Mouse (Mus musculus): ENCODE measurements around the gene Rasa4. TPM values are rescaled to one million over a fixed set of nuclear protein-coding genes. Genes with fewer than 3 reads are reported as not detected.
"Not testable (repeated sequence)": the region's sequence is repeated elsewhere in the genome, so short reads cannot be mapped to it uniquely, and the experiment has no call there.

Rasa4 gene
- polyA plus RNA-seq, 1 experiment = 20.6 TPM

GRCm38 (mm10) chr5:136045987-136046386 is 37.7 kb upstream of the Rasa4 start:
- Histone ChIP-seq H3K4me1 (ENCODE audit: control insufficient read depth, insufficient read depth, low read length) (peaks cover 4% of the 10 kb centered on the region; the same call in 1 of the 2 replicates), H3K27ac (ENCODE audit: insufficient read depth, low read length) (no peak overlapping the region), H3K4me3 (ENCODE audit: insufficient read depth, low read length) (no peak overlapping the region)
- TF ChIP-seq CTCF (IDR thresholded peaks at IDR 0.05; ENCODE audit: borderline replicate concordance, insufficient read depth, low read length) (peak; percentile 61), POLR2A (IDR thresholded peaks at IDR 0.05; ENCODE audit: low read depth, low read length) (no peak)

GRCm38 (mm10) chr5:136048541-136048940 is 35.2 kb upstream of the Rasa4 start:
- not testable (repeated sequence) for H3K27ac ChIP-seq (ENCODE audit: insufficient read depth, low read length); H3K4me3 ChIP-seq (ENCODE audit: insufficient read depth, low read length); H3K4me1 ChIP-seq (ENCODE audit: control insufficient read depth, insufficient read depth, low read length)

- Histone ChIP-seq H3K4me1 (ENCODE audit: control insufficient read depth, insufficient read depth, low read length) (peaks cover 9% of the 10 kb centered on the region; the same call in 1 of the 2 replicates), H3K27ac (ENCODE audit: insufficient read depth, low read length) (peak overlapping the region; percentile 91), H3K4me3 (ENCODE audit: insufficient read depth, low read length) (no peak overlapping the region)
- no peak for TF ChIP-seq CTCF (IDR thresholded peaks at IDR 0.05; ENCODE audit: borderline replicate concordance, insufficient read depth, low read length)
- TF ChIP-seq POLR2A (IDR thresholded peaks at IDR 0.05; ENCODE audit: low read depth, low read length) = no peak
These were observed 33.8 kb upstream of the Rasa4 start for GRCm38 (mm10) chr5:136049926-136050325.

- peak overlapping the region; percentile 95 for H3K27ac ChIP-seq (ENCODE audit: insufficient read depth, low read length)
- no peak overlapping the region for H3K4me3 ChIP-seq (ENCODE audit: insufficient read depth, low read length)
- TF ChIP-seq POLR2A (IDR thresholded peaks at IDR 0.05; ENCODE audit: low read depth, low read length) (peak; percentile 45; the same call in 1 of the 2 replicates), CTCF (IDR thresholded peaks at IDR 0.05; ENCODE audit: borderline replicate concordance, insufficient read depth, low read length) (no peak)
- H3K4me1 ChIP-seq (ENCODE audit: control insufficient read depth, insufficient read depth, low read length) = peaks cover 9% of the 10 kb centered on the region; the same call in 1 of the 2 replicates
These were observed 32.3 kb upstream of the Rasa4 start for GRCm38 (mm10) chr5:136051231-136052085.

GRCm38 (mm10) chr5:136052861-136053655 is 30.7 kb upstream of the Rasa4 start:
- Histone ChIP-seq H3K4me1 (ENCODE audit: control insufficient read depth, insufficient read depth, low read length) (peaks cover 9% of the 10 kb centered on the region; the same call in 1 of the 2 replicates), H3K27ac (ENCODE audit: insufficient read depth, low read length) (peak overlapping the region; percentile 41; the same call in 1 of the 2 replicates), H3K4me3 (ENCODE audit: insufficient read depth, low read length) (no peak overlapping the region)
- TF ChIP-seq CTCF (IDR thresholded peaks at IDR 0.05; ENCODE audit: borderline replicate concordance, insufficient read depth, low read length) (no peak), POLR2A (IDR thresholded peaks at IDR 0.05; ENCODE audit: low read depth, low read length) (no peak)

GRCm38 (mm10) chr5:136054301-136055077 is 29.2 kb upstream of the Rasa4 start, which contains the start of gene Upk3bl:
Upk3bl (plus strand) TSS chr5:136054492.
- TF ChIP-seq POLR2A (IDR thresholded peaks at IDR 0.05; ENCODE audit: low read depth, low read length) = no peak
- TF ChIP-seq CTCF (IDR thresholded peaks at IDR 0.05; ENCODE audit: borderline replicate concordance, insufficient read depth, low read length) = no peak
- peaks cover 9% of the 10 kb centered on the region; the same call in 1 of the 2 replicates for H3K4me1 ChIP-seq (ENCODE audit: control insufficient read depth, insufficient read depth, low read length)
- no peak within 1 kb of the TSS for H3K4me3 ChIP-seq (ENCODE audit: insufficient read depth, low read length)
- peak within 1 kb of the TSS; percentile 41; the same call in 1 of the 2 replicates for H3K27ac ChIP-seq (ENCODE audit: insufficient read depth, low read length)

DNA sequence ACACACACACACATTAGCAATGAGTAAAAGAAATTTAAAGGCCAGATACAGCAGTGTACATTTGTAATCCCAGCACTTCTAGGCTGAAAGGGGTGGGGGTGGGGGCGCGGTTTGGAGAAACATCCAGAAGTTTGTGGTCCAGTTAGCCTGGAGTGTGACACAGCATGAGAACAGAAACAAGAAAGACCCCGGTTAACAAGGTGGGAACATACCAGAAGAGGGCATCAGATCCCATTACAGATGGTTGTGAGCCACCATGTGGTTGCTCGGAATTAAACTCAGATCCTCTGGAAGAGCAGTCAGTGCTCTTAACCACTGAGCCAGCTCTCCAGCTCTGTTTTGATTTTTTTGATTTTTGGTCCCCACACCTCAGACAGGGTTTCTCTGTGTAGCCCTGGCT is 27.7 kb upstream of the Rasa4 start:
- no peak overlapping the region for H3K27ac ChIP-seq (ENCODE audit: insufficient read depth, low read length)
- no peak for TF ChIP-seq POLR2A (IDR thresholded peaks at IDR 0.05; ENCODE audit: low read depth, low read length)
- no peak for TF ChIP-seq CTCF (IDR thresholded peaks at IDR 0.05; ENCODE audit: borderline replicate concordance, insufficient read depth, low read length)

DNA sequence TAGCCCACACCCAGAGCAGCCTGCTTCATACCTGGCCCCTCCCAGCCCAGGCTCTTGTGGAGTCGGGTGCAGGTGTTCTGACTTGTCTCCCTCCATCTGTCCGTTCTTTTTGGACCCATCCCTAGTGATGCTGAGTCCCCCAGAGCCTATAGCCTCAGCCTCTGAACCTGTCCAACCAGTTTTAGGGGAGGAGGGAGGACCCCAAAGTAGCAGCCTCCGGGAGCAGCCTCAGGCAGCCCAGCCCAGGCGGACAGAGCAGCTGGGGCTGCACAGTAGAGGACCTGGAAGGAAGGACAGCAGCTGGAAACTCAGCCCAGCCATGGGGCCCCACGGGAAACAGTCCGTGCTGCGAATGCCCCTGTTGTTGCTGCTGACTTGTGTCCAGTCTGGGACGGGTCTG is 26.6 kb upstream of the Rasa4 start:
- H3K27ac ChIP-seq (ENCODE audit: insufficient read depth, low read length) = no peak overlapping the region
- H3K4me3 ChIP-seq (ENCODE audit: insufficient read depth, low read length) = no peak overlapping the region
- H3K4me1 ChIP-seq (ENCODE audit: control insufficient read depth, insufficient read depth, low read length) = peaks cover 1% of the 10 kb centered on the region; the same call in 1 of the 2 replicates
- TF ChIP-seq CTCF (IDR thresholded peaks at IDR 0.05; ENCODE audit: borderline replicate concordance, insufficient read depth, low read length) (no peak), POLR2A (IDR thresholded peaks at IDR 0.05; ENCODE audit: low read depth, low read length) (no peak)

More for the DNA sequence above, 27.7 kb upstream of the Rasa4 start:
- peaks cover 5% of the 10 kb centered on the region; the same call in 1 of the 2 replicates for H3K4me1 ChIP-seq (ENCODE audit: control insufficient read depth, insufficient read depth, low read length)
- H3K4me3 ChIP-seq (ENCODE audit: insufficient read depth, low read length) = no peak overlapping the region

- Histone ChIP-seq H3K4me3 (ENCODE audit: insufficient read depth, low read length) (no peak overlapping the region), H3K27ac (ENCODE audit: insufficient read depth, low read length) (no peak overlapping the region), H3K4me1 (ENCODE audit: control insufficient read depth, insufficient read depth, low read length) (no peaks in the 10 kb centered on the region)
- TF ChIP-seq POLR2A (IDR thresholded peaks at IDR 0.05; ENCODE audit: low read depth, low read length) = no peak
- TF ChIP-seq CTCF (IDR thresholded peaks at IDR 0.05; ENCODE audit: borderline replicate concordance, insufficient read depth, low read length) = peak; percentile 86
These were observed 22.1 kb upstream of the Rasa4 start for GRCm38 (mm10) chr5:136061567-136061966.
